Mouse (Mus musculus): ENCODE data around the gene Rcor3.

- TF ChIP-seq CTCF (IDR thresholded peaks at IDR 0.05; ENCODE audit: extremely low read depth, insufficient read length, insufficient replicate concordance, low read depth, low read length) (no peak), POLR2A (IDR thresholded peaks at IDR 0.05; ENCODE audit: low read depth, low read length) (no peak)
These were observed 37.1 kb downstream of the Rcor3 start for GRCm38 (mm10) chr1:192100742-192101141.
